Comparison of ENCODE assay signal across 16 mouse cellular contexts in the genomic region with DNA sequence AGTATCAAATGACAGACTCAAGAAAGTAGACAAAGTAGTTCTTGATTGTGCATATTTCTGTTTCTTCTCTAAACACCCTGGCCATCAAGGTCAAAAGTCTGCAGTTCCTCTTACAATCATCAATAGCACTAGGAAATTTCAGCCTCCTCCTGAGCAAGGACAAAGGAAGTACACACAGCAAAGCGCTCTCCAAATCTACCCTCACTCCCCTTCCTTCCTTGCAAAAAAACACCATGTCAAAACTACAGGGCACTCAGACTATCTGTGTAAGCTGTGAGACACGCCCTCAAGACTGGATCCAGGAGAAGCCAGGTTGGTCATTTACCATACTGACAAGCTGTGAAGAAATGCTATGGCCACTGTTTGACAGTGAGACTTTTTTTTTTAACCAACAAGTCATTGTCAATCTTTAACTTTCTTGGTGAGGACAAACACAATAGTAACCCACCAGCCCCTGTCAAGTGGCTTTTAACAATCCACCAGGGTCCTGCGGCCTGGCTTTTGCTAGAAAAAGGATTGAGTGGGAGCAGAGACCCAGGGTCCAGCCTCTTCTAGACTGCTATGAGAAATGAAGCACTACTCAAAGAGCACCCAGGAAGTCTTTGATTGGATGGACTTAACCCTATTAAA. TPM values are rescaled to one million over a fixed set of nuclear protein-coding genes. Genes with fewer than 3 reads are reported as not detected.
DNase-seq lines count a peak whose midpoint lies in the region; ATAC-seq lines count a peak whose summit lies in the region.
"Had no signal": no experiment of that assay in that cellular context is flagged by ENCODE, and none has a peak within 500 bp of the region (broad histone marks: within the 10 kb centered on the region; RNA-seq: fewer than 3 reads in every experiment).

No protein-coding gene starts in this region.

- H3K36me3 ChIP-seq in liver, embryonic 13.5 days, result peaks cover 24% of the 10 kb centered on the region
- H3K36me3 ChIP-seq in intestine, embryonic 14.5 days (ENCODE audit: control insufficient read depth, insufficient read depth, low read length), result peaks cover 27% of the 10 kb centered on the region

- H3K4me3 ChIP-seq in liver, embryonic 13.5 days (replicated peaks), result no peak overlapping the region
- H3K4me3 ChIP-seq in intestine, embryonic 14.5 days (ENCODE audit: low read depth, low read length), result no peak overlapping the region
- H3K4me3 ChIP-seq: embryonic facial prominence, embryonic 13.5 days; hindbrain, embryonic 15.5 days; limb, embryonic 12.5 days had no signal

- H3K9me3 ChIP-seq in liver, embryonic 13.5 days (replicated peaks), result no peaks in the 10 kb centered on the region
- no peaks in the 10 kb centered on the region for H3K9me3 ChIP-seq in intestine, embryonic 14.5 days (ENCODE audit: control insufficient read depth, low read length)
- H3K9me3 ChIP-seq: embryonic facial prominence, embryonic 13.5 days; hindbrain, embryonic 15.5 days; limb, embryonic 12.5 days had no signal

- no peak for DNase-seq in liver, embryonic 13.5 days
- DNase-seq in liver (no peak), R1 (ENCODE audit: low read depth, low spot score) (peak; percentile 85)
- peak; percentile 57 for DNase-seq in intestine, embryonic 14.5 days (ENCODE audit: low spot score)
- peak; percentile 71 for DNase-seq in yolk sac, embryonic 10.5 days (ENCODE audit: low spot score)
- DNase-seq in right cerebral cortex, postnatal 10 days (ENCODE audit: low spot score in 2 of 2), result no peak
- DNase-seq: adrenal gland, postnatal 25 days; cerebellum, adult 9-10 months; lung, adult 2 months; retina, postnatal 1 day; thymus, adult 2 months had no signal

- no peak overlapping the region for H3K9ac ChIP-seq in liver, embryonic 13.5 days
- no peak overlapping the region for H3K9ac ChIP-seq in intestine, embryonic 14.5 days (ENCODE audit: low read length)
- H3K9ac ChIP-seq: embryonic facial prominence, embryonic 13.5 days; hindbrain, embryonic 15.5 days; limb, embryonic 12.5 days had no signal

- H3K27me3 ChIP-seq in liver, embryonic 13.5 days, result no peaks in the 10 kb centered on the region
- no peaks in the 10 kb centered on the region for H3K27me3 ChIP-seq in intestine, embryonic 14.5 days (replicated peaks; ENCODE audit: control insufficient read depth, insufficient read depth, low read length)
- H3K27me3 ChIP-seq: embryonic facial prominence, embryonic 13.5 days; hindbrain, embryonic 15.5 days; limb, embryonic 12.5 days had no signal

- no peak overlapping the region for H3K27ac ChIP-seq in liver, embryonic 13.5 days
- no peak overlapping the region for H3K27ac ChIP-seq in intestine, embryonic 14.5 days (ENCODE audit: low read depth)
- H3K27ac ChIP-seq: embryonic facial prominence, embryonic 13.5 days; hindbrain, embryonic 15.5 days; limb, embryonic 12.5 days had no signal

- H3K4me1 ChIP-seq in liver, embryonic 13.5 days (replicated peaks), result peaks cover 30% of the 10 kb centered on the region
- peaks cover 16% of the 10 kb centered on the region for H3K4me1 ChIP-seq in intestine, embryonic 14.5 days (replicated peaks; ENCODE audit: control insufficient read depth, insufficient read depth, low read length)
- H3K4me1 ChIP-seq: hindbrain, embryonic 15.5 days had no signal

- ATAC-seq in liver, embryonic 13.5 days (ENCODE audit: low read depth), result peak; percentile 35; the same call in 1 of the 2 replicates
- no peak for ATAC-seq in intestine, embryonic 14.5 days (replicated peaks; ENCODE audit: low FRiP score, low TSS enrichment, low read depth)
- ATAC-seq in activated CD4-positive, CD25-positive, alpha-beta regulatory T cell, adult 4 months, result no peak
- ATAC-seq: midbrain, embryonic 16.5 days had no signal

- H3K4me2 ChIP-seq in liver, embryonic 13.5 days, result 0 out of 2 replicates have a peak overlapping the region, but pooled peaks have one; percentile 17
- no peak overlapping the region for H3K4me2 ChIP-seq in intestine, embryonic 14.5 days (ENCODE audit: low read length)
- H3K4me2 ChIP-seq: embryonic facial prominence, embryonic 13.5 days; hindbrain, embryonic 15.5 days; limb, embryonic 12.5 days had no signal

- WGBS in liver, embryonic 13.5 days (ENCODE audit: insufficient replicate concordance), result 62% methylated on average over 3 of the region's 3 CpGs
- 57% methylated on average over 3 of the region's 3 CpGs for WGBS in intestine, embryonic 14.5 days

RNA-seq across cellular contexts. Expression of a gene that starts 11.2 kb away (rescaled TPM):
- polyA plus RNA-seq in liver, embryonic 13.5 days (2015; fragmentation: Nextera tagmentation; extraction: Ambion mirVana), result 27.0 and 32.8 TPM in 2 replicates
- 131 and 150 TPM in 2 replicates for polyA plus RNA-seq in intestine, embryonic 14.5 days (2014; fragmentation: Nextera tagmentation; extraction: Ambion mirVana)
- polyA plus RNA-seq in activated CD4-positive, CD25-positive, alpha-beta regulatory T cell, adult 4 months (2017; shearing (Covaris generic)), result 10 to 100 TPM; 61.4 to 62.9 TPM

RNA-seq across cellular contexts. Expression of a gene that starts 39.0 kb away (rescaled TPM):
- polyA plus RNA-seq in liver, embryonic 13.5 days (2015; fragmentation: Nextera tagmentation; extraction: Ambion mirVana), result 7.2 and 8.0 TPM in 2 replicates
- 11.4 and 13.7 TPM in 2 replicates for polyA plus RNA-seq in intestine, embryonic 14.5 days (2014; fragmentation: Nextera tagmentation; extraction: Ambion mirVana)
- 1 to 10 TPM; 2.9 to 3.7 TPM for polyA plus RNA-seq in activated CD4-positive, CD25-positive, alpha-beta regulatory T cell, adult 4 months (2017; shearing (Covaris generic))

Comparison
In these comparisons a context has a peak if more than half of its experiments do, and no peak if none do; other contexts are left out.
1. DNase-seq: peak in R1 (single experiment), intestine, embryonic 14.5 days (single experiment) and yolk sac, embryonic 10.5 days (single experiment); none in liver, embryonic 13.5 days (single experiment), liver (single experiment) and right cerebral cortex, postnatal 10 days (0 of 2).